Mouse (Mus musculus) B cell, adult (primary cell): Measurements from ENCODE around the gene Gpx5. TPM values are rescaled to one million over a fixed set of nuclear protein-coding genes. Genes with fewer than 3 reads are reported as not detected.

ENCODE experiments used
- total RNA-seq: library from RNA; stranded (reverse); gene quantifications from 4 replicates; pipeline ENCODE4 v1.2.4, GENCODE M21; 2023; ENCODE audit not compliant: inconsistent age

Gpx5 gene
- total RNA-seq: not detected in 4 replicates

DNA sequence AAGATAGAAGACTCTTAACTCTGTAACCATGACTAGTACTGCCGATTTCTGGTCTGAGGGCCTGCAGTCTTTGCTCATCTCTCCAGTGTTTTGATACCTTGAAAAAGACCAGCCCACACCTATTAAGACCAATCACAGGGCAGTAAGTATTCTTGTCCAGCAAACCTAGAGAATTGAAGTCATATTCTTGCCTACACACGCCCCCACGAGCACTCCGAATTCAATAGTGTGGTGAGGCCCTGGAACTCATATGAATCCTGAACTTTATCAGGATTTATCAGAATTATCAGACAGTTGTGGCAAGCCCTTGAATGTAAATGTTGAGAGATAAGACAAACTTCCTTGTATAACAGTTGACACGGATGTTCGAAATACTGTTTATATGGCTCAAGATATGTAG, at the start of gene Gpx5:
TSS of gene Gpx5 (minus strand) at position 101 of the 400 bp plus-strand sequence.

DNA sequence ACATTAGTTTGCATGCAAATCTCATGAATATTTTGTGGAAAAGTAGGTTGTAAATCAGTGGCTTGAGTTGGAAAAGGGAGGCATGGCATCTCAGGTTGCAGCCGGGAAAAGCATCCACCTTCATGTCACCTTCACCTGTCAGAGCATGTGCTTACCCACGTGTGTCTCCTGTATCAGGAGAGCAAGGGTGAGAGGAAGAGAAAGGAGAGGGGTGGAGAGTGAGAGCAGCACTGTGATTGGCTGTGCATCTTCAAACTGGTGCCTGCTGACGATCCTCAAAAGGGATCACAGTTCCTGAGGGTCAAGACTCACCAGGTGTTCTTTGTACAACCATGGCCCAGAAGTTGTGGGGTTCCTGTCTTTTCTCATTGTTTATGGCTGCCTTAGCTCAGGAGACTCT, 19.4 kb upstream of the Gpx5 start, which contains the start of gene Gpx6:
TSS of gene Gpx6 (plus strand) at position 200 of the 400 bp plus-strand sequence.

Other genes with a start within 250 kb of the Gpx5 start
- not detected in 4 replicates for gene Olfr1370, start 217.8 kb downstream of the Gpx5 start, total RNA-seq
- not detected in 4 replicates for gene Olfr1369-ps1, start 181.2 kb downstream of the Gpx5 start, total RNA-seq
- not detected in 4 replicates for gene Olfr263, start 163.1 kb downstream of the Gpx5 start, total RNA-seq
- gene Olfr1368, start 146.9 kb downstream of the Gpx5 start, total RNA-seq: not detected in 4 replicates
- gene Trim27, start 113.3 kb downstream of the Gpx5 start, total RNA-seq: 81.9 to 88.7 TPM (median 84.6 TPM) in 4 replicates
- gene Gpx6, start 19.4 kb upstream of the Gpx5 start, total RNA-seq: not detected in 4 replicates
- gene Olfr1367, start 54.2 kb upstream of the Gpx5 start, total RNA-seq: not detected in 4 replicates
- 1.7 to 2.2 TPM (median 1.8 TPM) in 4 replicates for gene Zscan12, start 70.1 kb upstream of the Gpx5 start, total RNA-seq
- gene Zkscan3, start 110.0 kb upstream of the Gpx5 start, total RNA-seq: 53.7 to 61.2 TPM (median 58.4 TPM) in 4 replicates
- 0.19 to 0.39 TPM (median 0.24 TPM) in 3 of 4 replicates, not detected in the other for gene Pgbd1, start 148.3 kb upstream of the Gpx5 start, total RNA-seq
- gene Zscan26, start 161.0 kb upstream of the Gpx5 start, total RNA-seq: 36.7 to 39.7 TPM (median 37.9 TPM) in 4 replicates
- gene Nkapl, start 175.8 kb upstream of the Gpx5 start, total RNA-seq: not detected in 4 replicates
- not detected in 4 replicates for gene Zkscan4, start 186.2 kb upstream of the Gpx5 start, total RNA-seq
- gene Gm10065, start 186.7 kb upstream of the Gpx5 start, total RNA-seq: not detected in 4 replicates
- gene AK157302, start 202.5 kb upstream of the Gpx5 start, total RNA-seq: 3.9 to 5.8 TPM (median 5.4 TPM) in 4 replicates
- gene Gm11273, start 208.7 kb upstream of the Gpx5 start, total RNA-seq: 17.1 to 23.9 TPM (median 22.6 TPM) in 4 replicates
- gene Zkscan8, start 238.4 kb upstream of the Gpx5 start, total RNA-seq: 11.4 to 14.0 TPM (median 12.5 TPM) in 4 replicates